Mouse (Mus musculus): ENCODE measurements around the gene Ascl5.

The Ascl5 gene

GRCm38 (mm10) chr1:136050312-136051012 lies at the start of gene Ascl5:
Ascl5 (plus strand) TSS chr1:136050804.
- peak; percentile 72 for DNase-seq (ENCODE audit: extremely low read depth, insufficient read length, low spot score)

DNA sequence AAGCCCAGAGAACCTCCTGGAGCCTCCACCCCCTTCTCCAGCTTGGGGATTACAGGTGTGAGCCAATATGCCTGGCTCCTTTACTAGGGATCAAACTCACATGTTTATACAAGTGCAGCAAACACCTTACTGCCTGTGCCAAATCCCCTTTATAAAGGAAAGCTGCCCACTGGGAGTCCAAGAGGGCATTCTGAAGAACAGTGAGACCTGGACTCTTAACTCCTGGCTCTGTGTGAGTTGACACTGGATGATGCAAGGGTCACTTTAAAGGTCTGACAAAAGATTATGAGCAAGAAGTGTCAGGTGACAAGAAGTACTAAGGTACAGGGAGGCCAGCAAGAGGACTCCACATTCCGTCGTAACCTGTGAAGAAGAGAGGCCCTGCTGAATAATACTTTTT lies 49.2 kb upstream of the Ascl5 start:
- no peak for DNase-seq (ENCODE audit: extremely low read depth, insufficient read length, low spot score)

DNA sequence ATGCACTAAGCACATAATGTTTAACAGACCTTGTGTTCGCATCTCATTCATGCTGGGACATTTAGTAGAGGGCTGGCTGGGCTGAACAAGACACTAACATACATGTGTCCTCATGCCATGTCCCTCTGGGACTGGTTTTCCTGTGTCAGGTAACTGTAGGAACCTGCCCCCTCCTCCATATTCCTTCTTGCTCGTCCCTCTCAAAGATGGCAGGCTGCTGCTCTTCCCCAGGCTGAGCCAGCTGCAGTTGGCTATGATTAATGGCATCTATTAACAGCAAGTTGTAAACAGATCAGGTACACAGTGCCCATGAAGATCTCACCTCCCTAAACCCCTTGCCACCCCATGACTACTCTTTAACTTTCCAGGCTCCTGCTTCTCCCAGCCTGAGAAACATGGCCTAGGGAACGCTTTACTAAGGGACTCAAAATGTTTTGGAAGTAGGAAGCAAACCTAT lies 44.3 kb upstream of the Ascl5 start, which contains the start of gene Igfn1:
TSS of gene Igfn1 (minus strand) at position 51 of the 457 bp plus-strand sequence.
- DNase-seq (ENCODE audit: extremely low read depth, insufficient read length, low spot score) = no peak

- peak; percentile 21 for DNase-seq (ENCODE audit: extremely low read depth, insufficient read length, low spot score)
These were observed 43.1 kb upstream of the Ascl5 start, which contains the start of gene Tmem9 for GRCm38 (mm10) chr1:136007211-136008158. Tmem9 (plus strand) TSS chr1:136008150.

DNA sequence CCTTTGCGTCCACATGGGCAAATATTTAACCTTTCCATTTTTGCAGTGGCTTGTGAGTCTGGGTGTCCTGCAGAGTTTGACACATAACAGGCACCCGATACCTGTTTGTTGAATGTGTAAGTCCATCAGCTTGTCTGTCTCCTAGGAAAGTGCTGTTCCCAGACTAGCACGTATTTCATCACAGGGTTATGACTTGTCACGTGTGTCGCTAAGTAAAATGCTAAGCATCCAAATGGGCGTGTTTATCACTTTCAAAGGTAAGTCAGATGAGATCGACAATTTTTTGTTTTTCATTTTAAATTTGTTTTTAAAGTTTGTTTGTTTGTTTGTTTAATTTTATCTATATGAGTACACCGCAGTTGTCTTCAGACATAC lies 42.5 kb upstream of the Ascl5 start:
- no peak for DNase-seq (ENCODE audit: extremely low read depth, insufficient read length, low spot score)

DNA sequence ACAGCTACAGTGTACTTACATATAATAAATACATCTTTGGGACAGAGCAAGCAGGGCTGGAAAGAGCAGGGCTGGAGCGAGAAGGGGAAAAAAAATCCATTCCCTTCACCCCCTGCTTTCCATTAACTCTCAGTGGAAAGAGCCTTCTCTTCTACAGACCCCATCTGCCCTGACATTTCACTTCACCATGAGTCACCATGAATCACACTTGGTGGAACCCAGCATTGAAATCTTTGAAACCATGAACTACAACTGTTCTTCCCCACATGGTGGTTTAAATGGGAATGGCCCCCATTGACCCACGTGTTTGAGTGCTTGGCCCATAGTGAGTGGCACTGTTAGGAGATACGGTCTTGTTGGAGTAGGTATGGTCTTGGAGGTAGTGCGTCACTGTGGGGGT lies 40.4 kb upstream of the Ascl5 start:
- DNase-seq (ENCODE audit: extremely low read depth, insufficient read length, low spot score) = no peak

DNA sequence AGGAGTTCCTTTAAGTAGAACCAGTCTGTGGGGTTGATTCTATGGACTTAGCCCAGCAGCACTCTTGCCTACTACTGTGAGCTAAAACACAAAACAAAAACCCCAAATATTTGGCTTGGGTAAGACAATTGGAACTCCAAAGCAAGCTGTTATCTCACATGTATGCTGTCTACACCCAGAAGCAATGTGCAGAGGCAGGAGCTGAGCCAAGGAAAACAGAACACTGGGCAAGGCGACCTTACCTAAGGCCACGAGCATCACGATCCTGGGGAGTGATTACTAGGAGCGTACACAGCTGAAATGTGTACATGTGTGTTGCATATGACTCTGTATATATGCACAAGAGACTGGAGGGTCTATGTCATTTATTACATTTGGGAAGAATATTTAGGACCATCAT lies 37.1 kb upstream of the Ascl5 start:
- DNase-seq (ENCODE audit: extremely low read depth, insufficient read length, low spot score) = no peak

DNA sequence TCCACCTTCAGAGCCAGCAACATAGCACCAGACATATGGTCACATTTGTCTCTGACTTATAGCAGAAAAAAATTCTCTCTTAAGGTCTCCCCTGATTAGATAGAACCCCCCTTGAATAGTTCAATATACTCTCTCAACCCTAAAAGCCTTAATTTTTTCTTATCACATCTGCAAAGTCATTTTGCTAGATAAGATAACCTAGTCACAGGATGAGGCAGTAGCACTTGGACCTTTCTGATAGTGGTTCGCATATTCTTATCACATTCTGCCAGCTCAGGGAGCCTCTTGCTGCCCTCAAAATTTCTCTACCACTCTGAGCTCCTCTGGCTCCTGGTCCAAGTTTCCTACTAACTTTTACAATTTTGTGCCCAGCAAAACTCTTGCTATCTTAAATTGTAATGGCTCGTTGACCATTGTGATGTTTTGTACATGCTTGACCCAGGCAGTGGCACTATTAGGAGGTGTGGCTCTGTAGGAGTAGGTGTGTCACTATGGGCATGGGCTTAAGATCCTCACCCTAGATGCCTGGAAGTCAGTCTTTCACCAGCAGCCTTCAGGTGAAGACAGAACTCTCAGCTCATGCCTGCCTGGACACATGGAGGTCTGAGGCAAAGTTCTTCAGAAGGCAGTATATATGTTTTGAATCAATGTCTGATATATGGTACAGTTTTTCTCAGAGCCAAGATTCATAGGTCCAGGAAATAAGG lies 35.7 kb upstream of the Ascl5 start:
- DNase-seq (ENCODE audit: extremely low read depth, insufficient read length, low spot score) = no peak

- DNase-seq (ENCODE audit: extremely low read depth, insufficient read length, low spot score) = no peak
These were observed 33.3 kb upstream of the Ascl5 start for GRCm38 (mm10) chr1:136017307-136017706.

- peak; percentile 86 for DNase-seq (ENCODE audit: extremely low read depth, insufficient read length, low spot score)
These were observed 32.7 kb upstream of the Ascl5 start for GRCm38 (mm10) chr1:136017907-136018313.

DNA sequence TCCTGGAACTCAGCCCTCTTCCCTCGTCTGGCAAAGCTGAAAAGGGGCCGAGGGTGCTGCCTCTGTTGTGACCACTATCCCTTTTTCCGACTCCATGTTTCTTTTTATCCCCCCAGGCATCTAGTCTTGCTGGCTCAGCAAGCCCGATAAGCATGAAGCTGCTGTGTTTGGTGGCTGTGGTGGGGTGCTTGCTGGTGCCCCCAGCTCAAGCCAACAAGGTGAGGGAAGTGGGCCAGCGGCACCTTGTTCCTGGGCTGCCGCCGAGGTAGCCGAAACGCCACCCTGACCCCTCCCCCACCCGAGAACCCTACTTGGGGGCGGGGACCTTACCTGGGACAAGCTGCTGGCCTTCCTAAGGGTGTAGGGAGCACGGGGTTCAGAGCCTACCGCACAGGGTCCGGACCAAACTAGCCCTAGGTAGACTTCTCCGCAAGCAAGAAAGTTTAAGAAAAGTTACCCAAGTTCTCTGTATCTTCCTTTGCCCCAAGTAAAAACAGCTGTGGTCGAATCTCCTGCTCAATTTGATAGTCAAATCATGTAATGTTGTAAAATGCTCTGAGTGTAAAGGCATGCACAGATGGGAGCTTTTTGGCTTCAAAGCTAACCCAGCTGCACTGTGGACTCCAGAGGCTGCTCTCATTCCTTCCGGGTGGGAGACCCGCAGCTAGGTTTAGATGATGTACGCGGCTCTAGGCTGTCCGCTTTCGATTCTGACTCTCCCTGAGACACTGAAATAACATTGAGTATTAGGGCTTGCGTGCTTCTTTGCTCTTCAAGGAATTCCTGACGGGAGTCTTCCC lies 32.0 kb upstream of the Ascl5 start:
- DNase-seq (ENCODE audit: extremely low read depth, insufficient read length, low spot score) = peak; percentile 47

- DNase-seq (ENCODE audit: extremely low read depth, insufficient read length, low spot score) = no peak
These were observed 20.4 kb upstream of the Ascl5 start for GRCm38 (mm10) chr1:136030201-136030600.

DNA sequence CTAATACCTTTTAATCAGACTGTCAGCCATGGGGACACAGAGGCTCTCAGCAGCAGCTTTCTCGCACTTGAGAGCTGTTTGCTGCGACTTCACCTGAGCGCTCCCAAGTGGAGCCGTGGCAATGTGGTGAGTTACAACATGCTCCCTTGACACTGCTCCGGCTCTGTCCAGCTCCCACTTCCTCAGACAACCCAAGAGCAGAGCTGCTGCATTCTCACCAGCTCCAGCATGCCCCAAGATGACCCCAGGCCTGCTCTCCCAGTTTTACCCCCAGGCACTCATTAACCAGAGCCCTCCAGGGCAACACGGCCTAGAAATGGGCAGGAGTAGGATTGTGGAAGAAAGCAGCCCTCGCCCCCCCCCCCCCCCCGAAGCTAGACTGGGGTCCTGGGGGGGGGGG lies 18.9 kb upstream of the Ascl5 start:
- DNase-seq (ENCODE audit: extremely low read depth, insufficient read length, low spot score) = no peak

DNA sequence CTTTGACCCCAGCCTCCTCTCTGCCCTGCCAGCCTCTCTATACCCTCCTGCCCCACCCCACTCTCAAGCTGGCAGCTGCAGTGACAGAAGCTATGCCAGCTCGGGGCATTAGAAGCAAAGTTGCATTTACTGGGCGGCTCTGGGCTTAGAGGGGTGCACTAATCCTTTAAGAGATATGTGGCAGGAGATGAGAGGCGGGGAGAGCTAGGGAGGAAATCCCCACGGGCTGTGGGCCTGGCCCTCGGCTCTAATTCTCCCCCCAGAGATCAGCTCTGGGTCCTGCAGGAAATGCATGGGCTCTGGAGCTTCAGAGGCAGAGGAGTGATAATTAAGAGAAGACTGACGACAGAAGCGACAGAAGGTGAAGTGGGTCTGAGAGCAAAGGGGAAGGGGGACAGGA lies 17.6 kb upstream of the Ascl5 start:
- DNase-seq (ENCODE audit: extremely low read depth, insufficient read length, low spot score) = no peak

GRCm38 (mm10) chr1:136038746-136039538 lies 11.7 kb upstream of the Ascl5 start:
- DNase-seq (ENCODE audit: extremely low read depth, insufficient read length, low spot score) = no peak

DNA sequence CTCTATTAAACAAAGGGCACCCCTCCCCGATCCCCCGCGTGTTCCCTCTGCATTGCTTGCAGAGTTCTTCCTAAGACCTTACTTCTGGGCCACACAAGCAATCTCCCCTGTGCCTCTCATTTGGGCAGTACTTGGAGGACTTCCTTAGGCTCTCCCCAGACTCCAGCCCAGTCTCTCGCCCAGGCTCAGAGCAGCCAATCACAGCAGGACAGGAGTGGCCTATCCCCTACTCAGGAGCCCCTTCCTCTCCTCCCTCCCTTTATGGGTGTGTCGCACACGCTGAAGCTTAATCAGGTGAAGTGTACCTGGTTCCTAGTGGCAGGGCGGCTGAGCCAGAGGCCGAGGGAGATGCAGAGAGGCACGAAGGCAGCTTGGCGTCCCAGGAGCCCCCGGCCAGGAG lies 10.2 kb upstream of the Ascl5 start:
- no peak for DNase-seq (ENCODE audit: extremely low read depth, insufficient read length, low spot score)

- no peak for DNase-seq (ENCODE audit: extremely low read depth, insufficient read length, low spot score)
These were observed 9.7 kb upstream of the Ascl5 start for GRCm38 (mm10) chr1:136040874-136041273.

DNA sequence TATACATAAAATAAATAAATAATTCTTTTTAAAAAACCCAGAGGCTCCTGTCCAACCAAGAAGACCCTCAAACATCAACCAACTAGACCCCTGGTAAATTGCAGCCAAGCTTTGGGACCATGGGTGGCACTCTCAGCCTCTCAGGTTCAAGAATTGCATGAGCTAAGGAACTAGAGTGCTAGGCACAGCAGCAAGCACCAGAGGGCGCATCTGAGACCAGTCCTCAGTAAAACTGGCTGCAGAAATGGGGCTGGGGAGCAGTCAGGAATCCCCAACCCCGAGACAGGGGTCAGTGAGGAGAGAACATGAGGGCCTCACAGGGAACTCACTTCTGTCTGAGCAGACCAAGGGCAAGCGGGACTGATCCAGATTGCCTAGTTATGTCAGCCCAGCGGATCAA lies 4.8 kb upstream of the Ascl5 start:
- no peak for DNase-seq (ENCODE audit: extremely low read depth, insufficient read length, low spot score)

DNA sequence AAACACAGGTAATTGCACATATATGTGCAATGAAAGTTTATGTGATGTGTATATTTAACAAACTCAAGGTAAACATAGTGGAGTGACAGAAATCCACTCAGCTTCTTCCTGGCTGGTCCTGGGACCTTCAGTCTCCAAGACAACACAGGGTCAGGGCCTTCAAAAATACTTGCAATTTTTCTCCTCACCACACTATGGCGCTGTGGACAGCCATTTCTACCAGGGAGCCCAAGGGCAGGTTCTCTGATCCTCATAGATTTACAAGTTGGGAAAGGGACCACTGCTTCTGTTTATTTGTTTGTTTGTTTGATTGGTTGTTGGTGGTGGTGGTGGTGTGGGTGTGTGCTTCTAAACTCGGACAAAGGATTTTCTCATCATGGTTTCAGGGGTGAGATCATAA lies 3.2 kb upstream of the Ascl5 start:
- DNase-seq (ENCODE audit: extremely low read depth, insufficient read length, low spot score) = no peak

Measured in 3134 (cell line).